Mouse (Mus musculus) thymus, adult 2 months (tissue): ENCODE measurements around the gene Eefsec. TPM values are rescaled to one million over a fixed set of nuclear protein-coding genes. Genes with fewer than 3 reads are reported as not detected.
A peak's percentile ranks its signal among the peaks of the same experiment; 100 is the strongest.

Experiments used
- DNase-seq: peaks from one replicate; pipeline ENCODE4 v3.0.0; 2021
- H3K27ac ChIP-seq: fragments of 200-500 bp; 2 replicates; pipeline ENCODE4 v1.5.1; 2012; ENCODE audit warnings: low read length, control low read depth; ENCODE audit not compliant: control insufficient read depth, insufficient read depth
- H3K27me3 ChIP-seq: fragments of 200-500 bp; 2 replicates; pipeline ENCODE4 v1.6.1; 2012; ENCODE audit warnings: mild to moderate bottlenecking, low read length, moderate library complexity, mixed read lengths; ENCODE audit not compliant: control insufficient read depth, insufficient read depth
- H3K36me3 ChIP-seq: fragments of 200-500 bp; 2 replicates; pipeline ENCODE4 v1.6.1; 2012; ENCODE audit warnings: mild to moderate bottlenecking, low read length, moderate library complexity; ENCODE audit not compliant: control insufficient read depth, insufficient read depth
- H3K4me1 ChIP-seq: fragments of 200-500 bp; replicated peaks from 2 replicates; pipeline ENCODE4 v1.6.1; 2012; ENCODE audit warnings: low read length; ENCODE audit not compliant: control insufficient read depth, insufficient read depth
- H3K4me3 ChIP-seq: fragments of 200-500 bp; 2 replicates; pipeline ENCODE4 v1.5.1; 2012; ENCODE audit warnings: mild to moderate bottlenecking, low read length, control low read depth, moderate library complexity; ENCODE audit not compliant: control insufficient read depth, insufficient read depth
- CTCF ChIP-seq: fragments of 200-500 bp; IDR thresholded peaks from 2 replicates; pipeline ENCODE4 v1.5.1; 2012; ENCODE audit warnings: mild to moderate bottlenecking, control low read depth, low read length, moderate library complexity, borderline replicate concordance; ENCODE audit not compliant: control insufficient read depth, poor library complexity, insufficient read depth; ENCODE audit errors: extremely low read depth
- POLR2A ChIP-seq: fragments of 200-500 bp; IDR thresholded peaks from 2 replicates; pipeline ENCODE4 v1.6.1; 2012; ENCODE audit warnings: mild to moderate bottlenecking, low read length, control low read depth, moderate library complexity; ENCODE audit not compliant: control insufficient read depth, poor library complexity, insufficient read depth; ENCODE audit errors: extremely low read depth
- WGBS: fragments of 180-500 bp; shearing (Covaris S2); methylation state at CpG from one replicate; pipeline ENCODE4 v1.1.7; 2018; 5-methylcytosine and 5-hydroxymethylcytosine counted together
- polyA plus RNA-seq: library from polyadenylated mRNA; depleted of rRNA; stranded (reverse); fragments of >200 nt; gene quantifications from 2 replicates; pipeline ENCODE4 v1.2.3, GENCODE M21; 2012

Eefsec gene
- polyA plus RNA-seq, 1 experiment = 79.5 TPM

- TF ChIP-seq POLR2A (no peak), CTCF (0 out of 2 replicates have a peak, but pooled peaks have one; percentile 54)
- peak; percentile 33 for DNase-seq
- Histone ChIP-seq H3K36me3 (no peaks in the 10 kb centered on the region), H3K27ac (no peak overlapping the region), H3K4me3 (no peak overlapping the region), H3K4me1 (no peaks in the 10 kb centered on the region), H3K27me3 (no peaks in the 10 kb centered on the region)
- 10% methylated on average over 15 of the region's 15 CpGs for WGBS
These were observed 203.7 kb downstream of the Eefsec start for GRCm38 (mm10) chr6:88242604-88243003.

- Histone ChIP-seq H3K36me3 (no peaks in the 10 kb centered on the region), H3K4me3 (no peak overlapping the region), H3K4me1 (no peaks in the 10 kb centered on the region), H3K27ac (no peak overlapping the region), H3K27me3 (no peaks in the 10 kb centered on the region)
- DNase-seq = no peak
- WGBS = 82% methylated on average over 7 of the region's 7 CpGs
- TF ChIP-seq POLR2A (no peak), CTCF (no peak)
These were observed 209.8 kb downstream of the Eefsec start for GRCm38 (mm10) chr6:88236513-88236912.

- Histone ChIP-seq H3K4me1 (no peaks in the 10 kb centered on the region), H3K4me3 (no peak overlapping the region), H3K27ac (no peak overlapping the region), H3K36me3 (no peaks in the 10 kb centered on the region), H3K27me3 (no peaks in the 10 kb centered on the region)
- 59% methylated on average over 15 of the region's 17 CpGs for WGBS
- DNase-seq = no peak
- no peak for TF ChIP-seq CTCF
- TF ChIP-seq POLR2A = no peak
These were observed 210.4 kb downstream of the Eefsec start for GRCm38 (mm10) chr6:88235983-88236382.

- TF ChIP-seq CTCF (no peak), POLR2A (no peak)
- WGBS = 75% methylated on average over 8 of the region's 8 CpGs
- Histone ChIP-seq H3K27ac (no peak overlapping the region), H3K4me1 (no peaks in the 10 kb centered on the region), H3K4me3 (no peak overlapping the region), H3K27me3 (no peaks in the 10 kb centered on the region), H3K36me3 (no peaks in the 10 kb centered on the region)
- DNase-seq = no peak
These were observed 210.9 kb downstream of the Eefsec start for GRCm38 (mm10) chr6:88235461-88235860.

- no peak for DNase-seq
- no peak overlapping the region for H3K4me3 ChIP-seq
- H3K36me3 ChIP-seq = no peaks in the 10 kb centered on the region
- 89% methylated on average over 8 of the region's 8 CpGs for WGBS
- no peaks in the 10 kb centered on the region for H3K4me1 ChIP-seq
- no peak for TF ChIP-seq CTCF
- no peak for TF ChIP-seq POLR2A
- H3K27me3 ChIP-seq = no peaks in the 10 kb centered on the region
- no peak overlapping the region for H3K27ac ChIP-seq
These were observed 212.3 kb downstream of the Eefsec start for GRCm38 (mm10) chr6:88233996-88234395.

- H3K36me3 ChIP-seq = no peaks in the 10 kb centered on the region
- no peak overlapping the region for H3K27ac ChIP-seq
- H3K27me3 ChIP-seq = no peaks in the 10 kb centered on the region
- no peaks in the 10 kb centered on the region for H3K4me1 ChIP-seq
- no peak for DNase-seq
- no peak for TF ChIP-seq CTCF
- no peak for TF ChIP-seq POLR2A
- 67% methylated on average over 6 of the region's 6 CpGs for WGBS
- no peak overlapping the region for H3K4me3 ChIP-seq
These were observed 214.1 kb downstream of the Eefsec start for GRCm38 (mm10) chr6:88232221-88232620.

- no peak for DNase-seq
- WGBS = 88% methylated on average over 7 of the region's 7 CpGs
- Histone ChIP-seq H3K27me3 (no peaks in the 10 kb centered on the region), H3K4me1 (no peaks in the 10 kb centered on the region), H3K36me3 (no peaks in the 10 kb centered on the region), H3K4me3 (no peak overlapping the region), H3K27ac (no peak overlapping the region)
- TF ChIP-seq POLR2A (no peak), CTCF (no peak)
These were observed 214.5 kb downstream of the Eefsec start for GRCm38 (mm10) chr6:88231821-88232220.
